Mouse (Mus musculus) liver, postnatal 0 days (tissue): ENCODE measurements around the gene A730071L15Rik. TPM values are rescaled to one million over a fixed set of nuclear protein-coding genes. Genes with fewer than 3 reads are reported as not detected.

ENCODE experiments used
- ATAC-seq: fragments of 200-750 bp; cut with Nextera tagmentation; 2 replicates; pipeline ENCODE4 v1.8.0; 2017; ENCODE audit warnings: mild to moderate bottlenecking, moderate library complexity
- DNase-seq: peaks from one replicate; pipeline ENCODE4 v3.0.0-alpha.2; 2016
- H3K27ac ChIP-seq: fragments of 300-500 bp; sonication (generic); 2 replicates; pipeline ENCODE4 v1.5.1; 2014; ENCODE audit warnings: antibody characterized with exemption, moderate library complexity, mild to moderate bottlenecking, low read depth
- H3K27me3 ChIP-seq: fragments of 300-500 bp; sonication (generic); 2 replicates; pipeline ENCODE4 v1.6.1; 2014; ENCODE audit warnings: low read length, control low read depth, mixed read lengths; ENCODE audit not compliant: insufficient read depth
- H3K36me3 ChIP-seq: fragments of 300-500 bp; sonication (generic); replicated peaks from 2 replicates; pipeline ENCODE4 v1.6.1; 2014; ENCODE audit warnings: mild to moderate bottlenecking, control low read depth, low read length, moderate library complexity, mixed read lengths; ENCODE audit not compliant: insufficient read depth
- H3K4me1 ChIP-seq: fragments of 300-500 bp; sonication (generic); 2 replicates; pipeline ENCODE4 v1.6.1; 2014; ENCODE audit warnings: antibody characterized with exemption, mild to moderate bottlenecking, control low read depth; ENCODE audit not compliant: insufficient read depth
- H3K4me2 ChIP-seq: fragments of 300-500 bp; sonication (generic); 2 replicates; pipeline ENCODE4 v1.6.1; 2014; ENCODE audit warnings: low read depth, mild to moderate bottlenecking, low read length, moderate library complexity, mixed read lengths
- H3K4me3 ChIP-seq: fragments of 300-500 bp; sonication (generic); 2 replicates; pipeline ENCODE4 v1.5.1; 2014; ENCODE audit warnings: low read depth, low read length
- H3K9ac ChIP-seq: fragments of 300-500 bp; sonication (generic); replicated peaks from 2 replicates; pipeline ENCODE4 v1.6.1; 2014; ENCODE audit warnings: mild to moderate bottlenecking, moderate library complexity
- H3K9me3 ChIP-seq: fragments of 300-500 bp; sonication (generic); 2 replicates; pipeline ENCODE4 v1.6.1; 2016; ENCODE audit warnings: mild to moderate bottlenecking, control low read depth, low read length, mixed read lengths
- CTCF ChIP-seq: sonication (generic); IDR thresholded peaks from 2 replicates; pipeline ENCODE4 v1.5.1; 2016; ENCODE audit warnings: antibody characterized with exemption, low read depth
- EP300 ChIP-seq: IDR thresholded peaks from 2 replicates; pipeline ENCODE4 v1.6.1; 2016; ENCODE audit warnings: antibody characterized with exemption, low read depth, mild to moderate bottlenecking
- WGBS: fragments of 180-500 bp; shearing (Covaris S2); extraction: QIAGEN DNeasy Blood & Tissue Kit; methylation state at CpG from one replicate; pipeline ENCODE4 v1.1.7; 2014; ENCODE audit not compliant: insufficient replicate concordance; 5-methylcytosine and 5-hydroxymethylcytosine counted together
- polyA plus RNA-seq: library from polyadenylated mRNA; unstranded; fragments of >200 nt; fragmentation: Nextera tagmentation; extraction: Ambion mirVana; gene quantifications from 2 replicates; pipeline ENCODE4 v1.2.1, GENCODE M21; 2015

The A730071L15Rik gene
- polyA plus RNA-seq, 1 experiment from 2014 or later = 0.31 TPM

DNA sequence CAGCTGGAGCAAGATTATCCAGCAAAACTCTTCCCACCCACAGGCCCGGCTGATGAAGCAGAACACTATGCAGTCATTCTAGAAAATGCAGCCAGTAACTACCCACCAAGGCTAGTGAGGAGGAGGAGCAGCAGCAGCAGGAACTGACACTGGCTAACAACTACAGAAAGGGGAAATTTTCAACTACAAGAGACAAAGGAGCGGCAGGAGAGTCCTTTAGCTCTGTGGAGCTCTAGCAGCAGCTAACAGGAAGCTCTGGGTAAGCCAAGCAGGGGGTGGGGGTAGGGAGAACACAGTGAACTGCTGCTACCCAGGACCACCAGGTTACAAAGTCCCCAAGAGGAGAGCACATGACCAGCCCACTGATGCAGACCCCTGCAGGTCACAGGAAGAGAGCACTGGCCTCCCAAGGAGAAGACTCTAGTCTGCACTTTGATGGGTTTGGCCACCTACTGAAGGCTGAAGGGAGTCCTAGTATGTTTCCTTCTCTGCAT, 21.1 kb upstream of the A730071L15Rik start:
- whole genome bisulfite sequencing = 23% methylated on average over 2 of the region's 2 CpGs
- Histone ChIP-seq H3K9ac (no peak overlapping the region), H3K4me2 (0 out of 2 replicates have a peak overlapping the region, but pooled peaks have one; percentile 23)

DNA sequence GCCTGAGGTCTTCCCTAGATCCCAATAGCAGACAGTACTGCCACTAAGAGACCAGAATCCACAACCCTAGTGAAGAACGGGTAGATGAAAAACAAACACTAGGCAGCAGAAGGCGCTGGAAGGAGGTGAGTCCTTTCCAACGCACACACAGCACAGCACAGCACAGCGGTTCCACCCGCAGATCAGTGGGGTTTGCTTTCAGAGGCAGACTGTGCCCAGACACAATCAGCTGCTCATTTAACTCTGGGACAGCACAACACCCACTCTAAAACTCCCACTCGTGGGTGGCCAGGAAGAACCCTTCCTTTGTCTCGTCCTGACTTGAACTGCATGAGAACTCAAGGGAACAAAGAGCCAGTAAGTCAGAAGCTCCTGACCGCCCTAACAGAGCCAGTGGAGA, 20.6 kb upstream of the A730071L15Rik start:
- H3K9ac ChIP-seq = 0 out of 2 replicates have a peak overlapping the region, but pooled peaks have one; percentile 36
- H3K4me1 ChIP-seq = peaks cover 37% of the 10 kb centered on the region
- no peaks in the 10 kb centered on the region for H3K9me3 ChIP-seq
- no peak; the same call in 1 of the 2 replicates for ATAC-seq
- no peaks in the 10 kb centered on the region for H3K27me3 ChIP-seq
- no peak overlapping the region for H3K4me3 ChIP-seq
- H3K4me2 ChIP-seq = 0 out of 2 replicates have a peak overlapping the region, but pooled peaks have one; percentile 23
- no peak for DNase-seq
- TF ChIP-seq CTCF = no peak
- no peak for TF ChIP-seq EP300
- 23% methylated on average over 8 of the region's 8 CpGs for WGBS
- no peaks in the 10 kb centered on the region for H3K36me3 ChIP-seq
- H3K27ac ChIP-seq = peak overlapping the region; percentile 46

More for the DNA sequence above, 21.1 kb upstream of the A730071L15Rik start:
- peak overlapping the region; percentile 46 for H3K27ac ChIP-seq
- H3K27me3 ChIP-seq = no peaks in the 10 kb centered on the region
- DNase-seq (no peak), ATAC-seq (peak; percentile 33; the same call in 1 of the 2 replicates)
- no peaks in the 10 kb centered on the region for H3K9me3 ChIP-seq
- H3K4me1 ChIP-seq = peaks cover 40% of the 10 kb centered on the region
- TF ChIP-seq EP300 = no peak
- no peaks in the 10 kb centered on the region for H3K36me3 ChIP-seq
- H3K4me3 ChIP-seq = no peak overlapping the region

DNA sequence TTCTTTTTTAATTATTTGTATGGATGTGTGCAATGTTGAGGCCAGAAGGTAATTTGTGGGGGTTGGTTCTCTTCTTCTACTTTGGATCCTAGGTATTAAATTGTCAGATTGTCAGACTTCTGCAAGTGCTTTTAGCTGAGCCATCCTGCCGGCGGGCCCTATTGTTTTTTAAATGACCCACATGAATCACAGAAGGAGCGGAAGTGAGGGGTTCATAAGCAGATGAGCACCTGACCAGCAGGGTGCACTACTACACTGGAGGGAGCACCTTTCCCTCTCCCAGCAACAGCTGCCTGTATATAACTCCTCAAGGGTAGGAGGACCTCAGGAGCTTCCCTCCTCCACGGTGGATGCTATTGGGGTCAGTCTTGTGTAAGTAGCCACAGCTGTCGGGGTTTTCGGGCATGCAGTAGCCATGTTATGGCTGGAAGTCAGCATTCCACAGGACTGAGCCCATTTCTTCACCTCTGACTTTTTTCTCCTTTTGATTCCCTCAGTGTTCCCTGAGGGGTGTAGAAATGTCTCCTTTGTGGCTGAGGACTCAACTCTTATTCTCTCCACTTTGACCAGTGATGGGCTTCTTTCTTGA, 18.9 kb upstream of the A730071L15Rik start:
- Histone ChIP-seq H3K4me1 (peaks cover 33% of the 10 kb centered on the region), H3K9me3 (no peaks in the 10 kb centered on the region), H3K4me2 (no peak overlapping the region), H3K4me3 (no peak overlapping the region), H3K27me3 (no peaks in the 10 kb centered on the region), H3K36me3 (no peaks in the 10 kb centered on the region), H3K27ac (no peak overlapping the region), H3K9ac (no peak overlapping the region)
- no peak for DNase-seq
- 66% methylated on average over 6 of the region's 6 CpGs for WGBS
- no peak for ATAC-seq
- TF ChIP-seq CTCF (peak; percentile 42), EP300 (no peak)

DNA sequence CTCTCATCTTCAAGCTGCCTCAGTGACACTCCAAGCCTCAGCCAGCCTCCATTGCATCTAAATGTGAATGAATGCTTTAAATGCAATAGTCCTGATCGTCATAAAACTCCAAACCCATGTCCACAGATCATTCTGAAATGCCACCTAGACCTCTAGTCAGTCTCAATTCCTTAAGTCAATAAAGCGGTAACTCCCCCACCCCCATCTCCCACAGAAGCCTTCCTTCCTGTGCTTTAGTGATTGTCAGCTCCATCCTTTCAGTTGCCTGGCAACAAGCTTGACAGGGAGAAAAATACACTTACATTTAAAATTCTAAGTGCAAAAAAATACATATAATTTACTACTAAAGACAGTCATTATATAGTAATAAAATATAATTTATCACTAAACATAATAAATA, 16.6 kb upstream of the A730071L15Rik start:
- H3K27ac ChIP-seq = no peak overlapping the region
- no peak for DNase-seq
- H3K4me2 ChIP-seq = no peak overlapping the region
- H3K4me3 ChIP-seq = no peak overlapping the region
- H3K36me3 ChIP-seq = 0 out of 2 replicates have a peak, but pooled peaks cover 3% of the 10 kb centered on the region
- no peak for ATAC-seq
- H3K27me3 ChIP-seq = no peaks in the 10 kb centered on the region
- H3K9ac ChIP-seq = no peak overlapping the region
- no peak for TF ChIP-seq CTCF
- no peak for TF ChIP-seq EP300
- no peaks in the 10 kb centered on the region for H3K9me3 ChIP-seq
- 63% methylated on average over 2 of the region's 2 CpGs for WGBS
- H3K4me1 ChIP-seq = peaks cover 31% of the 10 kb centered on the region

DNA sequence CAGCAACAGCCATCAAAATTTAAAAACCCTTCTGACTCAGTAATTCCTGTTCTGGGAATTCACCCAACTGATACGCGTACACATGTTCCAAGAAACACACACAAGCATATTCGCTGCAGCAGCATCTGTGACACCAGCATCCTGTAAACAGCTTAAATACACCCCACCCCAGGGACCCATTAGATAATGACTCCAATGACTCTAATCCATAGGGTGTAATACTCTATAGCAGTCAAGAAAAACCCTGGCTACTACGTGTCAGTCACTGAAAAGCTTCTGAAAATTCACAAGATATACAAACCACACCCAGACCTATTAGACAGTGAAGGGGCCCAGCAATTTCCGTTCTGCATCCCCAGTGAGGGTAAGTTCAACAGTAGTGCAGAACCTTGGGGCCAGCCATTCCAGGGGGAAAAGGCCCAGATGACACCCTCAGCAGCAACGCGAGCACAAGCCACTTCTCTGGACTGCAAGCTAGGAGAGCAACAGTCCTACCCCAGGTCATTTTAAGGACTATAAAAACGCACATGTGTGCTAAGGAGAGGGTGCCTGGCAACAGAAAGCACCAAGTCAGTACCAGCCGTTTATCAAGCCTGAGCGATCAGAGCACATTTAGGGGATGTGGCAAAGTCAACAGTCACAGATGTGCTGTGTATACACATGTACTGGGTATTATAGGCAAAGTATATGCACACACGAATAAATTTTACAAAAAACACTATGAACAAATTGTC, 15.5 kb upstream of the A730071L15Rik start:
- WGBS = 31% methylated on average over 11 of the region's 11 CpGs
- Histone ChIP-seq H3K27me3 (no peaks in the 10 kb centered on the region), H3K4me3 (no peak overlapping the region), H3K27ac (peak overlapping the region; percentile 66), H3K36me3 (peaks cover 8% of the 10 kb centered on the region; the same call in 1 of the 2 replicates), H3K9ac (no peak overlapping the region), H3K9me3 (no peaks in the 10 kb centered on the region), H3K4me1 (peaks cover 20% of the 10 kb centered on the region), H3K4me2 (no peak overlapping the region)
- peak; percentile 72 for ATAC-seq
- no peak for TF ChIP-seq CTCF
- TF ChIP-seq EP300 = no peak
- no peak for DNase-seq

DNA sequence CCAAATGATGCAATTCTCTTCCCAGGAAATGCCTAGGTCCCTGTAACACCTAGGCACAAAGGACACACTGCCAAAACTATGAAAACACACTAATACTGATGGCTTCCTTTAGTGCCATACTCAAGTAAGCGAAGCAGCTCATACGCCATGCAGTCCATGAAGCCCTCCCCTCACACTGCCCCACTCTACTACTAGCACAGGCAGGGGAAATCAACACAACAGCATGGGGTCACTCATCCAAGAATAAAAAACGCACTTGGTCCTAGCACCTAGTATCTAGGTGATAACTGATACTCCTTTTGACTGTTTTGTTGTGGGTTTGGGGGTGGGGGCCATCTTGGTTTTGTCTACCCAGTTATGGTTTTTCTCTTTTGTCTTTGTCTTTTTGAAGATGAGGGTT, 12.4 kb upstream of the A730071L15Rik start:
- no peak for TF ChIP-seq EP300
- TF ChIP-seq CTCF = no peak
- Histone ChIP-seq H3K4me3 (no peak overlapping the region), H3K27ac (no peak overlapping the region), H3K27me3 (no peaks in the 10 kb centered on the region), H3K36me3 (peaks cover 15% of the 10 kb centered on the region), H3K9ac (no peak overlapping the region), H3K4me1 (peaks cover 8% of the 10 kb centered on the region), H3K9me3 (no peaks in the 10 kb centered on the region), H3K4me2 (no peak overlapping the region)
- ATAC-seq (no peak), DNase-seq (no peak)
- 85% methylated on average over 3 of the region's 3 CpGs for WGBS
